Mouse (Mus musculus): ENCODE results near the gene Rnf41. TPM values are rescaled to one million over a fixed set of nuclear protein-coding genes. Genes with fewer than 3 reads are reported as not detected.
A peak's percentile ranks its signal among the peaks of the same experiment; 100 is the strongest.

Gene Rnf41
- polyA plus RNA-seq, 1 experiment from 2014 or later: 34.9 TPM

DNA sequence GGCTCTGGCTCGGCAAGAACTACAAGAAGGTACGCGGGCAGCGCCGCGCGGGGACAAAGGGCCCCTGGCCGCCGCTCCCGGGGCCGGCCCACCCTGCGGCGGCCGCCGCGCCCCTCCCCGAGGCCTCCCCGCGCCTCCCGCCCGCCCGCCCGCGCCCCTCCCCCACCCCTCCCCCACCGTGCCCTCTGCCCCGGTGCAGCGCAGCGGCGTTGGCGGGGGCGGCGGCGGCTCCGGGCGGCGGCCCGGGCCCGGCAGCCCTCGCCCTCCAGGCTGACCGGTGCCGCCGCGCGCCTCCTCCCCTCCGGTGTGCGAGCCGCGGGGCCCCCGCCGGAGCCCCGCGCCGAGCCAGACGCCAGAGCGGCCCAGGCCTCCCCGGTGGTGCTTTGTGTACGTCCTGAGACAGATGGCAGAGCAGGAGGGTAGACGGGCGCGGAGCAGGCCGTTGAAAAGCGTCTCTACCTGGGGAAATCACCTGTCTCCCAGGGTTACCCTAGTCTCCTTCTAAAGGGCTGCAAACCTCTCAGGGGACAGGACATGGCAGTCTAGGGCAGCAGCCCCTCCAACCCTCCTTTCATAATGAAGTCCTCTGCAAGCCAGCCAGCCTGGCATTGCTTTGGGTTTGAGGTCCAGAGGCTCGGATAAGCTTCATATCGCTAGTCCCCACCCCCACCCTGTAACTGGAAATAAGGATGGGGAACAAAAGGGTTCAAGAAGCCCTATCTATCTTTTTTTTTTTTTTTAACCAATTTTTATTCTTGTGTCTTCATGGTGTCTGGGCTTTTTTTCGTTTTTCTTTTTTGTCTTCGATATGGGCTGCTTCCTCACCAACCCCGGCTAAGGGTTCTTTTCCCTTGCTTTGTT, 48.2 kb downstream of the Rnf41 start:
- H3K36me3 ChIP-seq (ENCODE audit: insufficient read depth, low read length): peaks cover 21% of the 10 kb centered on the region
- peak overlapping the region; percentile 72 for H3K4me2 ChIP-seq (ENCODE audit: low read length)
- peak; percentile 1; the same call in 1 of the 2 replicates for ATAC-seq (replicated peaks; ENCODE audit: low FRiP score, low read depth)
- H3K9ac ChIP-seq (ENCODE audit: low read depth, low read length): peak overlapping the region; percentile 96
- H3K27me3 ChIP-seq (ENCODE audit: insufficient read depth, low read length): no peaks in the 10 kb centered on the region
- DNase-seq (ENCODE audit: low spot score): peak; percentile 54
- under 1% methylated on average over 50 of the region's 67 CpGs for WGBS
- no peaks in the 10 kb centered on the region for H3K9me3 ChIP-seq (replicated peaks; ENCODE audit: low read length)
- H3K4me1 ChIP-seq (replicated peaks; ENCODE audit: insufficient read depth, low read length): peaks cover 11% of the 10 kb centered on the region
- no peak for TF ChIP-seq CTCF (IDR thresholded peaks at IDR 0.05; ENCODE audit: low read depth)
- H3K27ac ChIP-seq: peak overlapping the region; percentile 94
- H3K4me3 ChIP-seq (replicated peaks; ENCODE audit: low read depth, low read length): peak overlapping the region; percentile 93

DNA sequence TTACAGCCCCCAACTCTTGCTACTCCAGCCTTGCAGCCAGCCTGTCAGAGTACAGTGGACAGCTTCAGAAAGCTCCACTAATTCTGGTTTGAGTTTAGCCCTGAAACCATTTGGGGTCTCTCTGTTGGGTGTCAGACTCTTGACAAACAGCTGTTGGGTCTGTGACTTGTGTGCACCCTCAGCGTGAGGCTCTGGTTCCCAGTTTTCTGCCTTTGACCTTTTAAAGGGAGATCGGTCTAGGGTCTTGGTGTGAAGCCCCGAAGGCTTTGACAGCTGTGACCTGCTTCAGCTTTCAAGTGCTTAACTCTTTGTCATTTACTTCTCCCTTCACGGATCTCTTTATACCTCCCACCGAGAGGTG, 48.8 kb downstream of the Rnf41 start:
- Histone ChIP-seq H3K27me3 (ENCODE audit: insufficient read depth, low read length) (no peaks in the 10 kb centered on the region), H3K4me1 (replicated peaks; ENCODE audit: insufficient read depth, low read length) (peaks cover 11% of the 10 kb centered on the region), H3K4me3 (replicated peaks; ENCODE audit: low read depth, low read length) (peak overlapping the region; percentile 93), H3K36me3 (ENCODE audit: insufficient read depth, low read length) (peaks cover 24% of the 10 kb centered on the region), H3K4me2 (ENCODE audit: low read length) (peak overlapping the region; percentile 72), H3K9me3 (replicated peaks; ENCODE audit: low read length) (no peaks in the 10 kb centered on the region), H3K27ac (peak overlapping the region; percentile 44; the same call in 1 of the 2 replicates), H3K9ac (ENCODE audit: low read depth, low read length) (peak overlapping the region; percentile 96; the same call in 1 of the 2 replicates)
- peak; percentile 11 for DNase-seq (ENCODE audit: low spot score)
- no peak for TF ChIP-seq CTCF (IDR thresholded peaks at IDR 0.05; ENCODE audit: low read depth)
- ATAC-seq (replicated peaks; ENCODE audit: low FRiP score, low read depth): no peak
- 4% methylated on average over 5 of the region's 5 CpGs for WGBS

DNA sequence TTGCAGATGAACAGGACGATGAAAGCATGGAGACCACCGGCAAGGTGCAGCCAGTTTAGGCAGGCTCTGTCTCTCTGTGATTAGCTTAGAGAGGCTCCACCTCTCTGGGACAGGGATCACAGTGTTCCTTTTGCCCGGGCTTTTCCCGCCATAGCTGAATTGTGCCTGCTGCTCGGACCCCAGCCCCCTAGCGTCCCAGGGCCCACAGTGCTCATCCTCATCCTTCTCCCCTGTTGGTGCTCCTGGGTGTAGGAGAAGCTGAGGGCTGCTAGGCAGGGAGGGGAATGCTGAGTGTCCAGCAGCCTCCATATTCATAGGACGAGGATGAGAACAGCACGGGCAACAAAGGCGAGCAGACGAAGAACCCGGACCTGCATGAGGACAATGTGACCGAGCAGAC, 62.9 kb downstream of the Rnf41 start:
- DNase-seq (ENCODE audit: low spot score) (no peak), ATAC-seq (replicated peaks; ENCODE audit: low FRiP score, low read depth) (no peak)
- no peak for TF ChIP-seq CTCF (IDR thresholded peaks at IDR 0.05; ENCODE audit: low read depth)
- H3K4me1 ChIP-seq (replicated peaks; ENCODE audit: insufficient read depth, low read length): no peaks in the 10 kb centered on the region
- no peak overlapping the region for H3K27ac ChIP-seq
- no peaks in the 10 kb centered on the region for H3K9me3 ChIP-seq (replicated peaks; ENCODE audit: low read length)
- no peak overlapping the region for H3K4me2 ChIP-seq (ENCODE audit: low read length)
- H3K9ac ChIP-seq (ENCODE audit: low read depth, low read length): no peak overlapping the region
- H3K4me3 ChIP-seq (replicated peaks; ENCODE audit: low read depth, low read length): no peak overlapping the region
- H3K36me3 ChIP-seq (ENCODE audit: insufficient read depth, low read length): peaks cover 68% of the 10 kb centered on the region
- no peaks in the 10 kb centered on the region for H3K27me3 ChIP-seq (ENCODE audit: insufficient read depth, low read length)
- WGBS: 92% methylated on average over 12 of the region's 12 CpGs

DNA sequence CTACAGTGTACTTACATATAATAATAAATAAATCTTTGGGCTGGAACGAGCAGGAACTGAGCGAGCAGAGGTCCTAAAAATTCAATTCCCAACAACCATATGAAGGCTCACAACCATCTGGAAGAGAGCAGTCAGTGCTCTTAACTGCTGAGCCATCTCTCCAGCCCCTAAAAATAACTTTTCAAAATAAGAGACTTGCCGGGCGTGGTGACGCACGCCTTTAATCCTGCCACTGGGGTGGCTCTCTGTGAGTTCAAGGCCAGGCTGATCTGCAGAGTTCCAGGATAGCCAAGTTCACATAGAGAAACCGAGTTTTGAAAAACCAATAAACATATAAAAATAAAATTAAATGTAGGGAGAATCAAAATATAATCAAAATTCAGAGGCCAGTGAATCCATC, 74.9 kb downstream of the Rnf41 start:
- TF ChIP-seq CTCF (IDR thresholded peaks at IDR 0.05; ENCODE audit: low read depth): no peak
- 85% methylated on average over 7 of the region's 7 CpGs for WGBS
- no peak for ATAC-seq (replicated peaks; ENCODE audit: low FRiP score, low read depth)

DNA sequence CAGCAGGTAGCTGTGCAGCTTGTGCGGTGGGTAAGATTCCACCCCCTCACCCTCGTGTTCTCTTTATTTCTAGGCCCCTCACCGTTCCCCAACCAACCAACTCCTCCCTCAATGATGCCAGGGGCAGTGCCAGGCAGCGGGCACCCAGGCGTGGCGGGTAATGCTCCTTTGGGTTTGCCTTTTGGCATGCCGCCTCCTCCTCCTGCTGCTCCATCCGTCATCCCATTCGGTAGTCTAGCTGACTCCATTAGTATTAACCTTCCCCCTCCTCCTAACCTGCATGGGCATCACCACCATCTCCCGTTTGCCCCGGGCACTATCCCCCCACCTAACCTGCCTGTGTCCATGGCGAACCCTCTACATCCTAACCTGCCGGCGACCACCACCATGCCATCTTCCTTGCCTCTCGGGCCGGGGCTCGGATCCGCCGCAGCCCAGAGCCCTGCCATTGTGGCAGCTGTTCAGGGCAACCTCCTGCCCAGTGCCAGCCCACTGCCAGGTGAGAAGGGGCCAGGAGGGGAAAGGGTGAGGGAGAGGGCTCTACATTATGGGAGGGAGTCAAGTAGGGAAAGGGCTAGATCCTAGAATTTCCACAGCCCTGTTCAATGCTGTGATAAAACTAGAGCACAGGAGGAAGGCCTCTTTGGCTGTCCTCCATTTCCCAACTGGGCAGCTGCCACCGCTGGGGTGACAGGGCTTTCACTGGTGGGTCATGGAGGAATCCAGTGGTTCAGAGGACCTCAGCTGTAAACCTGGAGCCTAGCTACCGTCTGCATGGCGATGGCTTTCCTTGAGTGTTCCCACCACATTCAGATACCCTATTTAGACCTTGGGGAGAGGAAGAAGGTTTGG, 76.6 kb downstream of the Rnf41 start:
- Histone ChIP-seq H3K27me3 (ENCODE audit: insufficient read depth, low read length) (no peaks in the 10 kb centered on the region), H3K9me3 (replicated peaks; ENCODE audit: low read length) (no peaks in the 10 kb centered on the region), H3K36me3 (ENCODE audit: insufficient read depth, low read length) (peaks cover 64% of the 10 kb centered on the region), H3K4me3 (replicated peaks; ENCODE audit: low read depth, low read length) (no peak overlapping the region), H3K4me2 (ENCODE audit: low read length) (no peak overlapping the region), H3K27ac (no peak overlapping the region), H3K9ac (ENCODE audit: low read depth, low read length) (no peak overlapping the region), H3K4me1 (replicated peaks; ENCODE audit: insufficient read depth, low read length) (peaks cover 14% of the 10 kb centered on the region; the same call in 1 of the 2 replicates)
- ATAC-seq (replicated peaks; ENCODE audit: low FRiP score, low read depth): no peak
- 85% methylated on average over 22 of the region's 22 CpGs for WGBS
- no peak for DNase-seq (ENCODE audit: low spot score)
- no peak for TF ChIP-seq CTCF (IDR thresholded peaks at IDR 0.05; ENCODE audit: low read depth)

More for the DNA sequence above, 74.9 kb downstream of the Rnf41 start:
- H3K4me1 ChIP-seq (replicated peaks; ENCODE audit: insufficient read depth, low read length): peaks cover 4% of the 10 kb centered on the region; the same call in 1 of the 2 replicates
- H3K27me3 ChIP-seq (ENCODE audit: insufficient read depth, low read length): no peaks in the 10 kb centered on the region
- H3K9ac ChIP-seq (ENCODE audit: low read depth, low read length): no peak overlapping the region
- DNase-seq (ENCODE audit: low spot score): no peak
- H3K4me3 ChIP-seq (replicated peaks; ENCODE audit: low read depth, low read length): no peak overlapping the region
- H3K9me3 ChIP-seq (replicated peaks; ENCODE audit: low read length): no peaks in the 10 kb centered on the region
- peaks cover 79% of the 10 kb centered on the region for H3K36me3 ChIP-seq (ENCODE audit: insufficient read depth, low read length)
- H3K27ac ChIP-seq: no peak overlapping the region
- no peak overlapping the region for H3K4me2 ChIP-seq (ENCODE audit: low read length)

DNA sequence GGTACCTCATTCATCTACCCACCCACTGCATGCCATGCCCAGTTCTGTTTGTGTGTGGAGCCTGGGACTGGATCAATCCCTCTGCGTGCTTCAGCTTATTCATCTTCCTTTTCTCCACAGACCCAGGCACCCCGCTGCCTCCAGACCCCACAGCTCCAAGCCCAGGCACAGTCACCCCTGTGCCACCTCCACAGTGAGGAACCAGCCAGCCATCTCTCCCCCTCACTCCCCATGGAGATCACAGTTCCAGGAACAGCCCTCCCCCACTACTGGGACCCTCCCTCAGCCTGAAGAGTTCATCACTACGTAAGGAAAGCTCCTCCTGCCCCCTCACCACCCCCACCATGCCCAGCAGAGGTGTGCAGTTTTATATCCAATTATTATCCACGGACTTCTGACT, 77.3 kb downstream of the Rnf41 start:
- Histone ChIP-seq H3K4me1 (replicated peaks; ENCODE audit: insufficient read depth, low read length) (peaks cover 14% of the 10 kb centered on the region; the same call in 1 of the 2 replicates), H3K36me3 (ENCODE audit: insufficient read depth, low read length) (peaks cover 57% of the 10 kb centered on the region), H3K9me3 (replicated peaks; ENCODE audit: low read length) (no peaks in the 10 kb centered on the region), H3K27me3 (ENCODE audit: insufficient read depth, low read length) (no peaks in the 10 kb centered on the region), H3K27ac (no peak overlapping the region), H3K9ac (ENCODE audit: low read depth, low read length) (no peak overlapping the region), H3K4me2 (ENCODE audit: low read length) (no peak overlapping the region), H3K4me3 (replicated peaks; ENCODE audit: low read depth, low read length) (no peak overlapping the region)
- TF ChIP-seq CTCF (IDR thresholded peaks at IDR 0.05; ENCODE audit: low read depth): no peak
- 72% methylated on average over 4 of the region's 4 CpGs for WGBS
- DNase-seq (ENCODE audit: low spot score): no peak
- no peak for ATAC-seq (replicated peaks; ENCODE audit: low FRiP score, low read depth)
